Mouse (Mus musculus) embryonic facial prominence, embryonic 15.5 days (tissue): Measurements from ENCODE around the gene 0610037L13Rik. TPM values are rescaled to one million over a fixed set of nuclear protein-coding genes. Genes with fewer than 3 reads are reported as not detected.

Experiments used
- ATAC-seq: fragments of 200-750 bp; cut with Nextera tagmentation; 2 replicates; pipeline ENCODE4 v1.8.0; 2017; ENCODE audit warnings: low read depth, moderate TSS enrichment; ENCODE audit not compliant: insufficient number of reproducible peaks, low FRiP score, low TSS enrichment
- H3K27ac ChIP-seq: fragments of 300-500 bp; sonication (generic); replicated peaks from 2 replicates; pipeline ENCODE4 v1.5.1; 2015; ENCODE audit warnings: mild to moderate bottlenecking, inconsistent platforms
- H3K27me3 ChIP-seq: fragments of 300-500 bp; sonication (generic); 2 replicates; pipeline ENCODE4 v1.6.1; 2015; ENCODE audit warnings: inconsistent platforms
- H3K36me3 ChIP-seq: fragments of 300-500 bp; sonication (generic); 2 replicates; pipeline ENCODE4 v1.6.1; 2015; ENCODE audit warnings: mild to moderate bottlenecking, inconsistent platforms
- H3K4me1 ChIP-seq: fragments of 300-500 bp; sonication (generic); 2 replicates; pipeline ENCODE4 v1.6.1; 2015; ENCODE audit warnings: inconsistent platforms
- H3K4me2 ChIP-seq: fragments of 300-500 bp; sonication (generic); replicated peaks from 2 replicates; pipeline ENCODE4 v1.6.1; 2015; ENCODE audit warnings: mild to moderate bottlenecking, inconsistent platforms
- H3K4me3 ChIP-seq: fragments of 300-500 bp; sonication (generic); replicated peaks from 2 replicates; pipeline ENCODE4 v1.5.1; 2015; ENCODE audit warnings: mild to moderate bottlenecking, inconsistent platforms
- H3K9ac ChIP-seq: fragments of 300-500 bp; sonication (generic); 2 replicates; pipeline ENCODE4 v1.6.1; 2015; ENCODE audit warnings: inconsistent platforms
- H3K9me3 ChIP-seq: fragments of 300-500 bp; sonication (generic); replicated peaks from 2 replicates; pipeline ENCODE4 v1.6.1; 2016; ENCODE audit warnings: inconsistent platforms
- WGBS: fragments of 180-500 bp; shearing (Covaris S2); methylation state at CpG from one replicate; pipeline ENCODE4 v1.1.7; 2015; 5-methylcytosine and 5-hydroxymethylcytosine counted together
- polyA plus RNA-seq: library from polyadenylated mRNA; unstranded; fragments of >200 nt; fragmentation: Nextera tagmentation; extraction: Ambion mirVana; gene quantifications from 2 replicates; pipeline ENCODE4 v1.2.1, GENCODE M21; 2015

0610037L13Rik gene
- polyA plus RNA-seq, 1 experiment from 2014 or later, result 145 TPM

DNA sequence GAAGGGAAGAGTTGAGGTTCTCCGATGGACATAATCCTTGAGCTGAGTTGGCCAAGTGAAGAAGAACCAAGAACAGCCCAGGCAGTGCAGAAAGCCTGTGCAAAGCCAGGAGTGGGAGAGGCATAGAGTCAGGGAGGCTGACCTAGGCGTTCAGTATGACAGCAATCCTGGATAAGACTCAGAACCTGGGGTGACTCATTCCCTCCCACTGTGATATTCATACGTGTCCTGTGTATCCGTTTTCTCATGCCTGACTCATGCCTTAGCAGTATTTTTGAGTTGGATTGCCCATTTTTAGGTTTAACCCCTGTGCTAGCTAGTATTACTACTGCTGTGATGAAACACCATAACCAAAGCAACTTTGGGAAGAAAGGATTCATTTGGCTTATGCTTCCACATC lies 24.7 kb upstream of the 0610037L13Rik start:
- H3K9ac ChIP-seq, result no peak overlapping the region
- WGBS, result 78% methylated on average over 4 of the region's 4 CpGs
- ATAC-seq, result no peak

GRCm38 (mm10) chr4:107879254-107880050 lies 10.2 kb upstream of the 0610037L13Rik start, which contains the start of gene Magoh:
Gene Magoh (plus strand): TSS chr4:107879755.
- Histone ChIP-seq H3K36me3 (peaks cover 31% of the 10 kb centered on the region), H3K4me3 (peak within 1 kb of the TSS; percentile 92), H3K4me1 (peaks cover 11% of the 10 kb centered on the region), H3K9me3 (no peaks in the 10 kb centered on the region), H3K27me3 (no peaks in the 10 kb centered on the region), H3K4me2 (peak within 1 kb of the TSS; percentile 81), H3K9ac (peak within 1 kb of the TSS; percentile 90), H3K27ac (peak within 1 kb of the TSS; percentile 84)
- 3% methylated on average over 48 of the region's 48 CpGs for WGBS
- ATAC-seq, result peak; percentile 92

More for the DNA sequence above, 24.7 kb upstream of the 0610037L13Rik start:
- no peak overlapping the region for H3K27ac ChIP-seq
- H3K4me3 ChIP-seq, result no peak overlapping the region
- H3K4me2 ChIP-seq, result no peak overlapping the region
- peaks cover 3% of the 10 kb centered on the region; the same call in 1 of the 2 replicates for H3K36me3 ChIP-seq
- H3K4me1 ChIP-seq, result no peaks in the 10 kb centered on the region
- H3K9me3 ChIP-seq, result no peaks in the 10 kb centered on the region
- H3K27me3 ChIP-seq, result no peaks in the 10 kb centered on the region

DNA sequence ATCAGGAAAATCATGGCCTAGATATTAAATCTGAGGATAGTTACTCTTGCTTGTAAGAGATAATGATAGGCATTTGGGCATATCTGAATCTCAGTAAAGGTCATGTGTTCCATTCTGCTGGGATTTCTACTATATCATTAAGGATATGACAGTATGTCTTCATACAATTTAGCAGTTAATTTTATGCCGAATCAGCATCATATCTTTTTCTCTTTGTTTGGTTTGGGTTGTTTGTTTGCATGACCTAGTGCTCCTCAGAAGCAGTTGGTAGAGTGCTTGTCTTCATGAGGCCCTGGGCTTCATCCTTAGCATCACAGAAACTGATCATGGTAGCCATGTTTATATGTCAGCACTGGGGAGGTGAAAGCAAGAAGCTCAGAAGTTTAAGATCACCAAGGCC lies 8.0 kb upstream of the 0610037L13Rik start:
- peaks cover 53% of the 10 kb centered on the region for H3K36me3 ChIP-seq
- no peaks in the 10 kb centered on the region for H3K27me3 ChIP-seq
- 90% methylated on average over 1 of the region's 1 CpGs for WGBS
- no peak overlapping the region for H3K27ac ChIP-seq
- H3K4me2 ChIP-seq, result no peak overlapping the region
- no peaks in the 10 kb centered on the region for H3K9me3 ChIP-seq
- peaks cover 11% of the 10 kb centered on the region for H3K4me1 ChIP-seq
- H3K9ac ChIP-seq, result no peak overlapping the region
- H3K4me3 ChIP-seq, result no peak overlapping the region
- no peak for ATAC-seq

GRCm38 (mm10) chr4:107886371-107886770 lies 3.2 kb upstream of the 0610037L13Rik start:
- Histone ChIP-seq H3K4me3 (no peak overlapping the region), H3K27ac (no peak overlapping the region), H3K4me1 (peaks cover 14% of the 10 kb centered on the region), H3K9ac (no peak overlapping the region), H3K27me3 (no peaks in the 10 kb centered on the region), H3K36me3 (peaks cover 57% of the 10 kb centered on the region), H3K9me3 (no peaks in the 10 kb centered on the region), H3K4me2 (no peak overlapping the region)
- ATAC-seq, result no peak
- WGBS, result 79% methylated on average over 7 of the region's 7 CpGs

DNA sequence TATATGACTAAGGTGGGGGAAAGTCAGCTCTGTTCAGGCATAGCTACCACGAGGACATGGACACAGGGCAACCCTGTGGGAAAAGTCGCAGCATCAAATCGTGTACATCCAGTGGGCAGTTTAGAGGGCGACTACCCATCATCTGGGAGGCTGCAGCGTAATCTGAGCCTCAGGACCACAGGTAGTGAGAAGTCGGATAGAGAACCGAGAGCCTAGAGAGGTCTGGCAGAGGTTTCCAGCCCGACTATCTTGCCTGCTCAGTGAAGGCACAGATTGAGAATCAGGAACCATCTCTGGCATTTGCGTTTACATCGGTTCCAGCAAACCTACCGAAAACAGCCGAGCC lies 255 bp upstream of the 0610037L13Rik start:
- H3K4me2 ChIP-seq, result peak overlapping the region; percentile 84
- H3K27me3 ChIP-seq, result no peaks in the 10 kb centered on the region
- peaks cover 56% of the 10 kb centered on the region for H3K36me3 ChIP-seq
- peak overlapping the region; percentile 65 for H3K4me3 ChIP-seq
- no peaks in the 10 kb centered on the region for H3K9me3 ChIP-seq
- peak overlapping the region; percentile 42 for H3K9ac ChIP-seq
- peaks cover 14% of the 10 kb centered on the region for H3K4me1 ChIP-seq
- peak overlapping the region; percentile 94 for H3K27ac ChIP-seq
- ATAC-seq, result peak; percentile 4; the same call in 1 of the 2 replicates
- 1% methylated on average over 12 of the region's 12 CpGs for WGBS

- H3K36me3 ChIP-seq, result peaks cover 60% of the 10 kb centered on the region
- no peak overlapping the region for H3K9ac ChIP-seq
- H3K4me3 ChIP-seq, result no peak overlapping the region
- H3K9me3 ChIP-seq, result no peaks in the 10 kb centered on the region
- H3K27ac ChIP-seq, result no peak overlapping the region
- H3K4me2 ChIP-seq, result no peak overlapping the region
- ATAC-seq, result no peak
- no peaks in the 10 kb centered on the region for H3K27me3 ChIP-seq
- H3K4me1 ChIP-seq, result peaks cover 14% of the 10 kb centered on the region
- 50% methylated on average over 2 of the region's 2 CpGs for WGBS
Measured at GRCm38 (mm10) chr4:107892663-107893062, 3.0 kb downstream of the 0610037L13Rik start.

- Histone ChIP-seq H3K9me3 (no peaks in the 10 kb centered on the region), H3K9ac (no peak overlapping the region), H3K27me3 (no peaks in the 10 kb centered on the region), H3K4me1 (no peaks in the 10 kb centered on the region), H3K4me2 (no peak overlapping the region), H3K27ac (no peak overlapping the region), H3K36me3 (peaks cover 56% of the 10 kb centered on the region), H3K4me3 (no peak overlapping the region)
- no peak for ATAC-seq
- WGBS, result 86% methylated on average over 5 of the region's 5 CpGs
Measured at GRCm38 (mm10) chr4:107899211-107899927, 9.8 kb downstream of the 0610037L13Rik start.

DNA sequence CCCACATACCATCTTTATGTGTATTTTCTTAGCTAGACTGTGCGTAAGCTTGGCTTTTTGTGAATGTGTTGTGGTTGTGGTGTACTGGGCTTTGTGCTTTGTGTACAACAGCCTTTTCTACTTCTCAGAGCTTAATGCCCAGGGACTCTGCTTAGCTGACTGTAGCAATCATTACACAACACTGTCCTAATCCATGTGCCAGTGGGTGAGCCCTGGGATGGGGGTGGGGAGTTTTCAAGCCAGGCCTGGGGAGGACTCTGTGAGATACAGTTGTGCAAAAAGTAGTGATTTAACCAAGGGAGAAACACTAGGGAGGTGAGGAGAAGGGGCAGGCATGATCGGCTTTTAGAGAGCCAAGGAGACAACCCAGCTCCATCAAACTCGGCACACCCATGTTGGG lies 10.6 kb downstream of the 0610037L13Rik start:
- Histone ChIP-seq H3K9me3 (no peaks in the 10 kb centered on the region), H3K27ac (no peak overlapping the region), H3K4me1 (no peaks in the 10 kb centered on the region), H3K9ac (no peak overlapping the region), H3K4me2 (no peak overlapping the region), H3K36me3 (peaks cover 58% of the 10 kb centered on the region), H3K27me3 (no peaks in the 10 kb centered on the region), H3K4me3 (no peak overlapping the region)
- WGBS, result 87% methylated on average over 3 of the region's 3 CpGs
- ATAC-seq, result no peak

DNA sequence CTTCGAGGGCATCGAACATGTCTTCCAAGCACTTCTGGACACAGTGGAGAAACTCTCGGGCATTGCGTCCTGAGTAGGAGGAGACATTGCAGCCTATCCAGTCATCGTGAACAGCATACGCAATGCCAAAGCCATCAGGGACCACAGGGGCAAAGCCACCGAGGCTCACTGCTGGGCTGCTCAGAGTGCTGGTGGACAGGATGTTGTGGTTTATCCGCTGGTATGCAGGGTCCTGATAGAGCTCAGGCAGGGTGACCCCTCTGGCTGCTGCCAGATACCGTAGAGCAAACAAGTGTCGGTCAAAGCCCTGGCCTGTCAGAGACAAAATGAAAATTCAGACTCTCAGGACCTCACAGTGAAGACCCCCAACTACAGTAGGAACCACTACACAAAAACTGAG lies 14.6 kb downstream of the 0610037L13Rik start:
- H3K4me2 ChIP-seq, result no peak overlapping the region
- H3K9me3 ChIP-seq, result no peaks in the 10 kb centered on the region
- no peaks in the 10 kb centered on the region for H3K27me3 ChIP-seq
- no peaks in the 10 kb centered on the region for H3K4me1 ChIP-seq
- no peak for ATAC-seq
- 92% methylated on average over 10 of the region's 10 CpGs for WGBS
- H3K9ac ChIP-seq, result no peak overlapping the region
- peaks cover 48% of the 10 kb centered on the region for H3K36me3 ChIP-seq
- no peak overlapping the region for H3K4me3 ChIP-seq
- H3K27ac ChIP-seq, result no peak overlapping the region

GRCm38 (mm10) chr4:107906561-107906960 lies 16.9 kb downstream of the 0610037L13Rik start:
- Histone ChIP-seq H3K36me3 (peaks cover 53% of the 10 kb centered on the region), H3K4me1 (no peaks in the 10 kb centered on the region), H3K4me3 (no peak overlapping the region), H3K4me2 (no peak overlapping the region), H3K27me3 (no peaks in the 10 kb centered on the region), H3K27ac (no peak overlapping the region), H3K9me3 (no peaks in the 10 kb centered on the region), H3K9ac (no peak overlapping the region)
- no peak for ATAC-seq
- WGBS, result 85% methylated on average over 9 of the region's 9 CpGs

DNA sequence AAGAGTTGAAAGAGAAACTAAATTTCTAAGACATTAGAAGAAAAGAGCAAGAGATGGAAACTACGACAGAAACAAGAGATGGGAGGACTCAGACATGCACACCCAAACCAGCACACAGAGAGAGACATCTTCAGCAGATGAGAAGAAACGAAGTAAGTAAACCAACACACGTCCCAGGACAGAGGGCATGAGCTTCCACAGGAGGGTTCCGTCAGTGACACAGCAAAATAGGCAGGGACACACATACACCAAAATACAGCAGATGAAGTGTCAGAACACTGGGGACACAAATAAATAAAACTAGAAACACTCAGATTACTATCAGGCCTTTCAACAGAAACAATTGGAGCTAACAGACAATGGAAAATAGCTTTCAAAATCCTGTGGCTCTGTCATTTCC lies 20.4 kb downstream of the 0610037L13Rik start:
- Histone ChIP-seq H3K4me1 (no peaks in the 10 kb centered on the region), H3K27me3 (no peaks in the 10 kb centered on the region), H3K4me2 (no peak overlapping the region), H3K36me3 (peaks cover 57% of the 10 kb centered on the region), H3K9me3 (no peaks in the 10 kb centered on the region), H3K4me3 (no peak overlapping the region), H3K9ac (no peak overlapping the region), H3K27ac (no peak overlapping the region)
- no peak for ATAC-seq
- 86% methylated on average over 4 of the region's 4 CpGs for WGBS
